Mouse (Mus musculus): Measurements from ENCODE around the gene Sstr5.
A peak's percentile ranks its signal among the peaks of the same experiment; 100 is the strongest.

The Sstr5 gene

DNA sequence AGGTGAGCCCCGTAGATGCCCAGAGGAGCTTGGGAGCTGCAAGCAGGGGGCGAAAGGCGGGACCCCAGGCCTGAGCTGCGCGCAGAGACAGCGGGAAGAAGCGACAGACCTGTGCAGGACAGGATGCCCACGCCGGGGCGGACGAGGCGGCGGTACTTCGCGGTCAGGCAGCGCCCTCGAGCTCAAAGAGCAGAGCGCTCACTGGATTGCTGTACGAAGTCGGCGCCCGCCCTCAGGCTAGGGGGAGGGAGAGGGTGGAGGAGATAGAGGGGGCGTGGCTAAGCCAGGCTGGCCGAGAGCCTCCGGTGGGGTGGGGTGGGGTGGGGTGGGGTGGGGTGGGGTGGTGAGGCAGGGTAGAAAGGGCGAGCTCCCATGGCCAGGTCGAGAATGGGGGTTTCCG is at the start of gene Sstr5:
Gene Sstr5 (minus strand): TSS at position 276 of the 400 bp plus-strand sequence.
- DNase-seq (ENCODE audit: low spot score), result no peak

DNA sequence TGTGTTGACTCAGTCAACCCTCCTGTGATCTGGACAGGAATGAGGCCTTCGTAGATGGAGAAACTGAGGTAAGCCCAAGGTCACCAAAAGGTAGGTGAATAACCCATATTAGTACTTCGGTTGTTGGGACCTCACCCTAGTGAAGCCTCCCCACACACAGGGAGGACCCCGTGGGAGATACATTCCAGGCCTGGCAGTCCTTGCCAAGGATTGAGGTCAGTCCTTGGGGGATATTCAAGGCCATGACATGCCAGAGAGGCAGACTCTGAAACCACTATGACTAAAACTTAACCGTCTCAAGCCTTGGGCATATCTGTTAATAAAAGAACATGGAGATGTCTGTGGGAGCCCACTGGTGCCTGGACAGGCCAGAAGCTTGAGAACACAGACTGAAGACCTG is 44.7 kb upstream of the Sstr5 start:
- DNase-seq (ENCODE audit: low spot score), result no peak

GRCm38 (mm10) chr17:25540731-25541130 is 43.6 kb upstream of the Sstr5 start:
- no peak for DNase-seq (ENCODE audit: low spot score)

DNA sequence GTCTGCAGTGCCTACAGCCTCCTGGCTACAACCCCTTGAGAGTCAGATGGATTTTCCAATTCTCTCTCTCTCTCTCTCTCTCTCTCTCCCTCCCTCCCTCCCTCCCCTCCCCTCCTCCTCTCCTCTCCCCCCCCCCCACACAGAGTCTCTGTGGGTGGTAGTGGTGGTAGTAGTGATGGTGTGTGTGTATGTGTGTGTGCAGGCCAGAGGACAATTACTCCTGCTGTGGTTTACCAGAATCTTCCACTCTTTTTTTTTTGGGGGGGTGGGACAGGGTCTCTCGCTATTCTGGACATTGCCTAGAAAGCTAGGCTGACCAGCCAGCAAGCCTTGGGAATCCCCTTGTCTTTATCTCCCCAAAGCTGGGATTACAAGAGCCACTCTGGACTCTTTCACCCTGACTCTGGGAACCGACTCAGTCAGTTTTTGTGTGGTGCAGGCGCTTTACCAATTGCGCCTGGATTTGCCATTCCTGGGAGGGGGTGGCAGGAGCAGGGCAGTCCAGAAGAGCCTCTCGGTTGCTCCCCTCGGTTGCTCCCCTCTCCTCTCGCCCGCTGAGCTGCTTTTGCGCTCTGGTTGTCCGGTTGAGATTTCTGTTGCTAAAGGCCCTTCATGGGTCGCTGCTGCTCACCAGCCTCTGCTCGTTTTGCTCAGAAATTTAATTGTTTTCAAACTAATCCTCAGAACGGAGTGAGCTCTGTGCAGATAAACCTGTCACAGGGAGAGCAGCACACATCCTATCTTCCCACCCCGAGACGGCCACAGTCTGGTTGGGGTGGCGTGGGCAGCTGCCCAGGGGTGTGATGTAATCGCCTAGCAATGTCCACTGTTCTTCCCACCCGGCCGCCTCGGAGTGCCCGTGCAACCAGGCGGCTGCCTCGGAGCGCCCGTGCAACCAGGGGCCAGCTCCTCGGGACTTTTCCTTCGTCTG is 42.1 kb upstream of the Sstr5 start:
- DNase-seq (ENCODE audit: low spot score), result no peak

- DNase-seq (ENCODE audit: low spot score), result no peak
These were observed 33.4 kb upstream of the Sstr5 start for GRCm38 (mm10) chr17:25530357-25531022.

GRCm38 (mm10) chr17:25522080-25522479 is 25.0 kb upstream of the Sstr5 start:
- DNase-seq (ENCODE audit: low spot score), result no peak

DNA sequence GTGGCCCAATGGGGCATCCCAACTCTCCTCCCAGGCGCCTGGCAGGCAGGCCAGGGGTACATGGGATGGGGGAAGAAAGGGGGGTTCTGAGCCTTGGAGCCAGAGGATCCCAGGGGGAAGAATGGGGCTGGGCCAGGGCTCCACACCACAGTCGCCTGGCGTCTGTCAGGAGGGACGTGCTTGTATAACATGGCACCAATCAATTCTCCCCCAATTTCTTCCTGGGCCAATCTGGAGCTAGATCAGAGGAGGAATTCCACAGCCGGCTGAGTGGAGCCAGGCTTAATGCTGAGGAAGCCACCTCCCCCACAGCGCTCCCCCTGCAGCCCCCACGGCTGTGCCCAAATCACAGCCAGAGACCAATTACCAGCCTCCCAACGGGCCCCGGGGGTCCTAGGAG is 23.4 kb upstream of the Sstr5 start:
- no peak for DNase-seq (ENCODE audit: low spot score)

DNA sequence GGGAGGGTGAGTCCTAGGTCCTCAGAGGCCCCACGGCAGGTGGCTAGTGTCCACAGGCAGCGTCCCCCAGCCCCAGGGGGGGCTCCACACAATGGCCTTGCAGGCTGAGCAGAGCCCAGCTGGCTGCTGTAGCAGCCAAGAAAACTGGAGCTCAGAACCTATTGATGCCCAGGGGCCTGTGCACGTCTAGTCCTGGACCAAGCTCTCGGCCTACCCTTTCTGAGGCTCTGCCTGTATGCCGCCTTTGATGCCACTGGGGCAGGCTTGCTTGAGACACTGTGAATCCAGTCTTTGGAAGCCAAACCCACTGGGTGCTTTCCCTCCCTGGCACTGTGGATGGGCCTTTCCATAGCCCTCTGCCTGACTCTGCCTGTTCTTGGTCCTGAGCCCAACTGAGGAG is 22.4 kb upstream of the Sstr5 start:
- no peak for DNase-seq (ENCODE audit: low spot score)

DNA sequence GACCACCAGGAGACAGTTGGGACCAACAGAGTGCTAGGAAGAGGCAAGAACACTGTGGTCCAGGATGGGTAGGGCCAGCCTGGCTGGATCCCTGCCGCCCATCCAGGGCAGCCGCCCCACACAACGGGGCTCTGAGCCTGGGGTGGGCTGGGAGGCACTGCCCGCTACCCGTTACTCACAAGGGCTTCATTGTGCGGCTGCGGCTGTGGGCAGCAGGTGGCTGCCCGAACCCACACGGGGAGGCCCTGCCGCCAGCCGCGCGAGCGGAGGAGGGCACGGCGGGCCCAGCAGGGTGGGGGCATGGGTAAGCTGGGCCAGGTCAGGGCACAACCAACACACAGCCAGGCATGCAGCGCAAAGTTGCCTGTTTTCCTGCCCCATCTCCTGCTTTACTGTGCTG is 21.1 kb upstream of the Sstr5 start:
- no peak for DNase-seq (ENCODE audit: low spot score)

DNA sequence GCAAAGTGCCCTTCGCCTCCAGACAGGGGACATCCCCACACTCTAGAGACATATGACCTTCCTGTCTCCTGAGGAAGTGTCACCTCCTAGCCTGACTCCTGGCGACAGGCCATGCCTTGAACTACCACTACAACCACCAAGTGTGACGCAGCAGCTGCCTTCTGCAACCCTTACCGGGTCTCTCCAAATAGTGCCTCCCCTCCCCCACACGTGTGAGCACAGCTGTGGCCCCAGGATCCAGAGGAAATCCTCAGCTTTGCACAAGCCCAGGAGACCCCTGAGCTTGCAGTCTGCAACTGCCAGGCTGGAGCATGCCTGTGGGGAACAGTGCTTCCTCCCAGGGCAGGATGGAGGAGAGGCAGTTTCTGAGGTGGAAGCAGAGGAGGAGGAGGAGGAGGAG is 19.2 kb upstream of the Sstr5 start:
- DNase-seq (ENCODE audit: low spot score), result no peak

- no peak for DNase-seq (ENCODE audit: low spot score)
These were observed 17.0 kb upstream of the Sstr5 start for GRCm38 (mm10) chr17:25514055-25514454.

DNA sequence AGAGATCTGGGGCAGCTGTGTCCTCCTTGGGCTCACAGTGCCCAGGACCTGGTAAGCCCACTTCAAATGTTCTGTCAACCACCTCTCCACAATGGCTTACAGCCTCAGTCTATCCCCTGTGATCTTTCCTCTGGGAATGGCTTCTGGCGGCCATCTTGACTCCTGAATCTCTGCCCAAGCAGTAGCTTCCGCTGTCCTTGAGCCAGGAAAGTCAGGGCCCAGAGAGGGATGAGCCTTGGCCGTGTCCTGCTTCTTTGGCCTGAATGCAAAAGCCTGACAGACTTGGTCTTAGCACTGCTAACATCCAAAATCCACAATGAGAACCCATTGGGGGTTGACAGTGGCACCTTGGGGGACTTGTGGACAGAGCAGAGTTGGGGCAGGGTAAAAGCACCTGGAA is 14.8 kb upstream of the Sstr5 start:
- no peak for DNase-seq (ENCODE audit: low spot score)

DNA sequence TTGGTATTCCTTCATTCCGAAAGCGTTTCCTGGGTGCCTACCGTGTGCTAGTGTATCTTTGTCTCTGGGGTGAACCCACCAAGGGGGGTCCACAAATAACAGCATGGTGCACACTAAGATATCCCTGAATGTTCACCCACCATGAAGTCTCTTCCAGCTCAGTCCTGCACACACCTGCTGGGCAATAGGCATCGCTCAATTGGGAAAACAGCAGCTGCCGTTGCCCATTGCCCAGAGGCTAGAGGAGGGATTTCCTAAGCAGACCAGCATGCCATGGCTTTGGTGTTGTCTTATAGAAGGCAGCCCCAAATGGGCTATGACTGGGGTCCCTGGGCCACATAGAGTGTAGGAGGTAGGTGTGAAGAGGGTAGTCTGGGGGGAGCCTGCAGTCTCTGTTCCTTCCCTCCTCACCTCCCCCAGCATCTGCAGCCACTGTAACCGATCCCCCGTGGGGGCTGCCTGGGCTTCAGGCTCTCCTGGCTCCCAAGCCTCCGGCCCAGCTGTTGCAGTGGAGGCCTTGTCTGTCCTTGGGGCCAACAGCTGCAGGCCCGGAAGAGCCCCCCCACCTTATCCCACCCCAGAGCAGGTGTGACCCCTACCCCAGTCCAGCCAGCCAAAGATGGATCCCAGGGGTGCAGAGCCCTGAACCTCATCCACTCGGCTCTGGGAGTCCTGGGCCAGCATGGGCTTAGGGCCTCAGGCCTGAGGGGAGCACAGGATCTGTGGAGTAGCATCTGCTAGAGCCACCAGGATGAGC is 13.2 kb upstream of the Sstr5 start:
- no peak for DNase-seq (ENCODE audit: low spot score)

GRCm38 (mm10) chr17:25508860-25509577 is 11.9 kb upstream of the Sstr5 start:
- DNase-seq (ENCODE audit: low spot score), result peak; percentile 10

DNA sequence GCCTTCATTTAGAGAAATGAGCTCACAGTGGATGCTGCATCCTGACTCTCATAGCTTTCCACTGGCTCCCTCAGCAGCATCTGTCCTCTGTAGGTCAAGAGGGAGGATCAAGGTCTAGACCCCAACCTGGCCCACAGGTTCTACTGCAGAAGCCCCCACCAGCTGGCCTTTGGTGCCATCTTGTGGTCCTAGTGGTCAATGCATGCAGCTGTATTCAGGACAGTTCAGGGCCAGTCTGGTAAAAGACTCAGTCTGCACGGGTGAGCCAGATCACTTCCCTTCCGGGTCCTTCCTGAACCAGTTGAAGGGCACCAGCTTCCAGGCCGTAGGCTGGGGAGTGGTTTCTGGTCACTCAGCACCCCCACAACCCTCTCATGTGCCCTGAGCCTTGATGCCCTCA is 10.7 kb upstream of the Sstr5 start:
- peak; percentile 11 for DNase-seq (ENCODE audit: low spot score)

- DNase-seq (ENCODE audit: low spot score), result no peak
These were observed 5.5 kb upstream of the Sstr5 start for GRCm38 (mm10) chr17:25502599-25502998.

DNA sequence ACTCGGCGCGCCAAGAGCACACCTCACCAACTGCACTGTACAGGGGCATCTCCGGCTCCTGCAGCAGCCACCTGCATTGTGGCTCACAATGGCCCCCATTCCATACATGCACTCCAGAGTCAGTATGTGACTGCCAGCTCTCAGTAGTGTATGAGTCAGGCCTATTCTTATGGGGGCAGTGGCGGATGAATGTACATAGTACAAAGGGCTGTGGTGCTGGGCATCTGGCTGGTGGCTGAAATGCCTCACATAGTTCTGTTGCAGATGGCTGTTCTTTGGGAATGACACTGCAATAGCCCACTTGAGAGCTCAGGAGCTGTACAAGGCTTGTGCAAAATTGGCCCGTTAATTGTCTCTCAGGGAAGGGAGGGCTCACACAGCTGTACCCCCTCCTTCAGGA is 15.0 kb downstream of the Sstr5 start:
- DNase-seq (ENCODE audit: low spot score), result no peak

DNA sequence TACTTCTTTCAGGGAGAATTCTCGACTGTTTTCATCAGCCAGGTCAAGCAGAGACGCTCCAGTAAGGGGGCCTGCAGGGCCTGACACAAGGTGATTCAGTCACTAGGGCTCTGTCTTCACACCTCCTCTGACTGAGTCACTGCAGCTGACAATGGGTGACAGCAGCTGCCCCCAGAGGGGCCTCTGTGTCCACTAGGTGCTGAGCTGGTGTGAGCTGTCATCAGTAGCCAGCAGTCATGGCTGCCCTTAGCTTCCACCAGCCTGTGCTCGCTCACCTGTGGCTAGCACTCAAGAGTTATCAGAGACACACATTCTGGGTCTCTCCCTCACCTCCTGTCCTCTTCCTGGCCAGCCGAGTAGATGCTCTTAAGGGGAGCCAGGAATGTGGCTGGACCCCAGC is 16.3 kb downstream of the Sstr5 start:
- no peak for DNase-seq (ENCODE audit: low spot score)

DNA sequence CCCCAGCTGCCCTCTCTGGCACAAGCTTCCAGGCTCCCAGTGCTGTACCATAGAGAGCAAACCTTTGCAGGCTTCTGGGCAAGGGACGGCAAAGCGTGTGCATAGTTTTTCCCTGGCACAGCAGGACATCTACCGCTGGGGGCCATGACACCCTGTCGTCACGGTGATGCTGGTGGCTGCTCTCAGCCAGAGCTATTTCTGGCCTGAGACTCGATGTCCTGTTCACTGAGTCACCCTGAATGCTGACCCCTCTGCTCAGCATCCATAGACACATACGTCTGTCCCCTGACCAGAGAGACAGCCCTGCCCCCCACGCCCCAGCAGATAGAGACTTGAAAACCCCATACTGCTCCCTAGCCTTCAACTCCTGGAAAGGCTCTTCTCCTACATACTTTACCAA is 16.9 kb downstream of the Sstr5 start:
- no peak for DNase-seq (ENCODE audit: low spot score)

- peak; percentile 50 for DNase-seq (ENCODE audit: low spot score)
These were observed 20.9 kb downstream of the Sstr5 start for GRCm38 (mm10) chr17:25475946-25476744.
